Mouse (Mus musculus): ENCODE data around the gene Fam126a. TPM values are rescaled to one million over a fixed set of nuclear protein-coding genes. Genes with fewer than 3 reads are reported as not detected.

Fam126a gene
- total and polyA plus RNA-seq, 3 experiments, result 19.6 to 32.6 (median 22.6) TPM

DNA sequence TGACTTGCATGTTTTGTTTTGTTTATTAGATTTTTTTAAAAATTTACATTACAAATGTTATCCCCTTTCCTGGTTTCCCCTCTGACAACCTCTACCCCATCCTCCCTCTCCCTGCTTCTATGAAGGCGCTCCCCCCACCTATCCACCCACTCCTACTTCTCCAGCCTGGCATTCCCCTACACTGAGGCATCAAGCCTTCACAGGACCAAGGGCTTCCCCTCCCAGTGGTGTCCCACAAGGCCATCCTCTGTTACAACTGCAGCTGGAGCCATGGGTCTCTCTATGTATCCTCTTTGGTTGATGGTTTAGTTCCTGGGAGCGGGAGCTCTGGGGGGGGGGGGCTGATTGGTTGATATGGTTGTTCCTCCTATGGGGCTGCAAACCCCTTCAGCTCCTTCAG is 7.3 kb downstream of the Fam126a start:
- Histone ChIP-seq H3K9ac (ENCODE audit: insufficient read depth, low read depth) (no peak overlapping the region), H3K27me3 (replicated peaks) (no peaks in the 10 kb centered on the region), H3K4me2 (ENCODE audit: insufficient read depth, low read depth, poor library complexity, severe bottlenecking) (no peak overlapping the region), H3K9me3 (replicated peaks; ENCODE audit: low read length) (no peaks in the 10 kb centered on the region), H3K4me1 (ENCODE audit: control insufficient read depth in 1 of 2, insufficient read depth in 2 of 2) (peaks cover 0 to 33% of the 10 kb centered on the region in 2 experiments; a peak in 2 of 4 replicates), H3K4me3 (replicated peaks in 1 of 3; ENCODE audit: low read depth in 2 of 3, low read length in 2 of 3, poor library complexity in 1 of 3) (no peak overlapping the region), H3K79me2 (replicated peaks; ENCODE audit: control insufficient read depth, extremely low read depth, insufficient read depth, poor library complexity, severe bottlenecking) (peaks cover 26% of the 10 kb centered on the region), H3K36me3 (replicated peaks in 1 of 2; ENCODE audit: control insufficient read depth in 1 of 2, insufficient read depth in 1 of 2, low read length in 1 of 2) (peaks cover 2 to 59% of the 10 kb centered on the region in 2 experiments), H3K27ac (ENCODE audit: insufficient read depth, low read depth) (no peak overlapping the region)
- no peak for DNase-seq (ENCODE audit: extremely low read depth)
- dilution Hi-C loops (cut with MboI; ENCODE audit: extremely low pct_ligation_motif_present, extremely low pct_unique_long_range_greater_than_20kb, low sequenced_read_pairs) (no loop called here), in situ Hi-C loops (cut with MboI; ENCODE audit: low pct_ligation_motif_present, low pct_unique_long_range_greater_than_20kb, low sequenced_read_pairs) (no loop called here)
- TF ChIP-seq ETS1 (conservative IDR thresholded peaks at IDR 0.05; ENCODE audit: low read depth, low read length) (no peak), ZKSCAN1 (IDR thresholded peaks at IDR 0.05; ENCODE audit: borderline replicate concordance, low read depth, low read length) (no peak), RAD21 (IDR thresholded peaks at IDR 0.05; ENCODE audit: low read depth, low read length) (no peak), POLR2AphosphoS2 (IDR thresholded peaks at IDR 0.05; ENCODE audit: low read depth, low read length) (no peak), ZNF384 (IDR thresholded peaks at IDR 0.05; ENCODE audit: low read depth, low read length) (no peak), USF2 (conservative IDR thresholded peaks at IDR 0.05; ENCODE audit: low read depth, low read length) (no peak), IRF4 (IDR thresholded peaks at IDR 0.05; ENCODE audit: low read depth, low read length) (no peak)

GRCm38 (mm10) chr5:24021683-24022082 is 8.8 kb downstream of the Fam126a start:
- Histone ChIP-seq H3K9me3 (replicated peaks; ENCODE audit: low read length) (peaks cover 8% of the 10 kb centered on the region), H3K9ac (ENCODE audit: insufficient read depth, low read depth) (no peak overlapping the region), H3K79me2 (replicated peaks; ENCODE audit: control insufficient read depth, extremely low read depth, insufficient read depth, poor library complexity, severe bottlenecking) (peaks cover 19% of the 10 kb centered on the region; the same call in 1 of the 2 replicates), H3K4me1 (ENCODE audit: control insufficient read depth in 1 of 2, insufficient read depth in 2 of 2) (peaks cover 0 to 18% of the 10 kb centered on the region in 2 experiments; a peak in 2 of 4 replicates), H3K27ac (ENCODE audit: insufficient read depth, low read depth) (no peak overlapping the region), H3K27me3 (replicated peaks) (no peaks in the 10 kb centered on the region), H3K4me3 (replicated peaks in 1 of 3; ENCODE audit: low read depth in 2 of 3, low read length in 2 of 3, poor library complexity in 1 of 3) (no peak overlapping the region), H3K36me3 (replicated peaks in 1 of 2; ENCODE audit: control insufficient read depth in 1 of 2, insufficient read depth in 1 of 2, low read length in 1 of 2) (peaks cover 0 to 58% of the 10 kb centered on the region in 2 experiments), H3K4me2 (ENCODE audit: insufficient read depth, low read depth, poor library complexity, severe bottlenecking) (no peak overlapping the region)
- TF ChIP-seq RAD21 (IDR thresholded peaks at IDR 0.05; ENCODE audit: low read depth, low read length), result no peak
- in situ Hi-C loops (cut with MboI; ENCODE audit: low pct_ligation_motif_present, low pct_unique_long_range_greater_than_20kb, low sequenced_read_pairs) (no loop called here), dilution Hi-C loops (cut with MboI; ENCODE audit: extremely low pct_ligation_motif_present, extremely low pct_unique_long_range_greater_than_20kb, low sequenced_read_pairs) (no loop called here)
- no peak for DNase-seq (ENCODE audit: extremely low read depth)

DNA sequence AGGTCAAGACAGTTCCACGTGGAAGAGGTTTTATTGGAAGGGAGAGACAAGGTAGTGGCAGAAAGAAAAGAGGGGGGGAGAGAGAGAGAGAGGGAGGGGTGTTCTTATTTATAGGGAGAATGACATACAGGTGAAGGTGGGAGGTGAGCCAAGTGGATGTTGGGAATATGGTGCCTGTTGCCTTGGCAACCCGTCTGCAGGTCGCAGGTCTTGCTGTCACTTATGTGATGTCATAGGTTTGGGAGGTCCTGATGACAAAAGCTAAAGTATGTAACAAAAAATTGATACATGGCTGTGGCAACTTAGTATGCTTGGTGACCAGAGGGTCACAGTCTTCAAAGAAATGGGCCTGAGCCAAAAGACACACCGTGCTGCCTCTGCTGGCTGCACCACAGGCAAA is 10.1 kb downstream of the Fam126a start:
- peaks cover 0 to 58% of the 10 kb centered on the region in 2 experiments for H3K36me3 ChIP-seq (replicated peaks in 1 of 2; ENCODE audit: control insufficient read depth in 1 of 2, insufficient read depth in 1 of 2, low read length in 1 of 2)
- in situ Hi-C loops (cut with MboI; ENCODE audit: low pct_ligation_motif_present, low pct_unique_long_range_greater_than_20kb, low sequenced_read_pairs), result no loop called here

More for the DNA sequence above, 10.1 kb downstream of the Fam126a start:
- Histone ChIP-seq H3K27me3 (replicated peaks) (no peaks in the 10 kb centered on the region), H3K27ac (ENCODE audit: insufficient read depth, low read depth) (no peak overlapping the region), H3K4me1 (ENCODE audit: control insufficient read depth in 1 of 2, insufficient read depth in 2 of 2) (peaks cover 0 to 11% of the 10 kb centered on the region in 2 experiments; a peak in 2 of 4 replicates), H3K9me3 (replicated peaks; ENCODE audit: low read length) (peaks cover 8% of the 10 kb centered on the region), H3K4me2 (ENCODE audit: insufficient read depth, low read depth, poor library complexity, severe bottlenecking) (no peak overlapping the region), H3K79me2 (replicated peaks; ENCODE audit: control insufficient read depth, extremely low read depth, insufficient read depth, poor library complexity, severe bottlenecking) (peaks cover 18% of the 10 kb centered on the region; the same call in 1 of the 2 replicates), H3K9ac (ENCODE audit: insufficient read depth, low read depth) (no peak overlapping the region), H3K4me3 (replicated peaks in 1 of 3; ENCODE audit: low read depth in 2 of 3, low read length in 2 of 3, poor library complexity in 1 of 3) (no peak overlapping the region)
- dilution Hi-C loops (cut with MboI; ENCODE audit: extremely low pct_ligation_motif_present, extremely low pct_unique_long_range_greater_than_20kb, low sequenced_read_pairs), result no loop called here
- DNase-seq (ENCODE audit: extremely low read depth), result no peak
- TF ChIP-seq KAT2A (IDR thresholded peaks at IDR 0.05; ENCODE audit: insufficient replicate concordance, low read length) (no peak), ZC3H11A (IDR thresholded peaks at IDR 0.05; ENCODE audit: low read depth, low read length) (no peak), RCOR1 (conservative IDR thresholded peaks at IDR 0.05; ENCODE audit: low read depth, low read length) (no peak), ZMIZ1 (IDR thresholded peaks at IDR 0.05; ENCODE audit: low read depth, low read length) (no peak), JUND (conservative IDR thresholded peaks at IDR 0.05; ENCODE audit: low read depth, low read length) (no peak), NELFE (IDR thresholded peaks at IDR 0.05; ENCODE audit: low read depth, low read length) (no peak), NRF1 (IDR thresholded peaks at IDR 0.05; ENCODE audit: low read depth, low read length) (no peak), CHD2 (IDR thresholded peaks at IDR 0.05; ENCODE audit: low read length) (no peak), SMC3 (IDR thresholded peaks at IDR 0.05; ENCODE audit: low read depth, low read length) (no peak), MAX (IDR thresholded peaks at IDR 0.05; ENCODE audit: low read length) (no peak)
